Mouse (Mus musculus): ENCODE data around the gene Phtf2. TPM values are rescaled to one million over a fixed set of nuclear protein-coding genes. Genes with fewer than 3 reads are reported as not detected.

Gene Phtf2
- polyA plus RNA-seq, 1 experiment from 2014 or later, result 19.8 TPM

DNA sequence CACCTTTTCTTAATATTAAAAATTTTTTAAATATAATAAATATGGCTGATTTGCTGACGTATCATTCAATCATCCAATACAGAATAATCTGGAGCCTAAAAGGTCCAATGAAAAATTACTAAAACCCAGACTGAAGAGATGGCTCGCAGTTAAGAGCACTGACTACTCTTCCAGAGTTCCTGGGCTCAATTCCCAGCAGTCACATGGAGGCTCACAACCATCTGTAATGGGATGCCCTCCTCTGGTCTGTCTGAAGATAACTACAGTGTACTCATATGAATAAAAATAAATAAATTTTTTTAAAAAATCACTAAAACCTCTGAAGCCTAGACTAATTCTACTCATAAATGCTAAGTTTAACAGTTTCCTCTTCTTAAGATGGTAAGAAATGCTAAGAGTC is 20.0 kb downstream of the Phtf2 start:
- Histone ChIP-seq H3K27me3 (no peaks in the 10 kb centered on the region), H3K9me3 (no peaks in the 10 kb centered on the region), H3K4me1 (peaks cover 3% of the 10 kb centered on the region; the same call in 1 of the 2 replicates), H3K9ac (no peak overlapping the region), H3K27ac (no peak overlapping the region), H3K4me3 (no peak overlapping the region), H3K36me3 (no peaks in the 10 kb centered on the region), H3K4me2 (replicated peaks) (no peak overlapping the region)
- no peak for ATAC-seq (ENCODE audit: insufficient number of reproducible peaks, insufficient read depth, low FRiP score, low TSS enrichment)
- WGBS, result 93% methylated on average over 2 of the region's 2 CpGs

DNA sequence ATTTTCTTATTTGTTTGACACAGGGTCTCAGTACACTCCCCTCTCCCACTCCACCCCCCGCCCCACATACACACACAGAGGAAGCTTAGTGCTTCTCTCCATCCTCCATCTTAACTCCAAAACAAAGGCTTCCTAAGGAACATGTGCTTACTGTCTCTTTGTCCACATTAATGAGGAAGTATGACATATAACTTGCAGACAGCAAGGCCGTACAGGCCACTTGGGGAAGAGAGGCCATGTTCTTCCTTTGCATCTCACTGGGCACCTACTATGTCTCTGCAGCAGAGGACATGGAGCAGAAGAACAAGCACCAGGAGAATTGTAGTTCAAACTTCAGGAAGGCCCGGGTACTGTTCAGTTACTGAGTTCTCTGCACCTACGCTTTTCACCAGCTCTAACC is 21.4 kb downstream of the Phtf2 start:
- no peak for ATAC-seq (ENCODE audit: insufficient number of reproducible peaks, insufficient read depth, low FRiP score, low TSS enrichment)
- 91% methylated on average over 4 of the region's 4 CpGs for WGBS

DNA sequence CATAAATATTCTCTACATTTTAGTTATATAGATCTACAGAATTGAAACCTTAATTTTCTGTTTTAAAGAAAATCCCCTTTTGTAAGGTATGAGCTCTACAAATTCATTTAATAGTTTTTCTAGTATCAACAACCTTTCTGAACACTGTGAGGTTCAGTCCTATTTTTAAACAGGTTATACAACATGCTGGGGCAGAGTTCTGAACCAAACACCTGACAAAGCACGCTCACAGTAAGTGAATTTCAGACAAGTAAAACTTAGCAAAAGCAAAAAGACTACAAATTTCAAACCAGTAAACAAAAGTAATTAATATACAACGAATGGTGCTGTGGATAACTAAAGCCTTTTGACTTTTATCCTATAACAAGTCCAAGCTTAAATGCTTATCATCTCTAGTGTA is 23.5 kb downstream of the Phtf2 start:
- Histone ChIP-seq H3K4me3 (no peak overlapping the region), H3K9me3 (no peaks in the 10 kb centered on the region), H3K36me3 (no peaks in the 10 kb centered on the region), H3K27ac (no peak overlapping the region), H3K4me1 (no peaks in the 10 kb centered on the region), H3K9ac (no peak overlapping the region), H3K27me3 (no peaks in the 10 kb centered on the region), H3K4me2 (replicated peaks) (no peak overlapping the region)
- ATAC-seq (ENCODE audit: insufficient number of reproducible peaks, insufficient read depth, low FRiP score, low TSS enrichment), result no peak
- 91% methylated on average over 2 of the region's 2 CpGs for WGBS

More for the DNA sequence above, 21.4 kb downstream of the Phtf2 start:
- Histone ChIP-seq H3K9ac (no peak overlapping the region), H3K27ac (no peak overlapping the region), H3K4me3 (no peak overlapping the region), H3K27me3 (no peaks in the 10 kb centered on the region), H3K9me3 (no peaks in the 10 kb centered on the region), H3K36me3 (no peaks in the 10 kb centered on the region), H3K4me2 (replicated peaks) (no peak overlapping the region), H3K4me1 (peaks cover 3% of the 10 kb centered on the region; the same call in 1 of the 2 replicates)

DNA sequence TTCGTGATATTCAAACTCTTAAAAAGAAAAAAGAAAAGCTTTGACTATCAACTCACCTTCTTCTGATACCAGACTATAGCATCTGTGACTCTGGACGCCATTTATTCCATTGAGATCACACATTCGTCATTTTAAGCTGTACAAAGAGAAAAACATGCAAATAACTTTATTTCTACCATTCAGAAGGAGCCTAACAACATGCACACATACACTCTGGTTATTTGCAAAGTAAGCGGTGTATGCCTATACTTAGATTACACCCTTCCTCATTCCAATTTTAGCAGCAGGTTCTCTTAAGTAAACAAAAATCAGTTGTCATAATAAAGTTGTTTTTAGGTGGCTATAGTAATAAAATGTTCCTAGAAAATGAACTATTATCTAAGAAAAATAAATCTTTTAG is 26.9 kb downstream of the Phtf2 start:
- no peak for ATAC-seq (ENCODE audit: insufficient number of reproducible peaks, insufficient read depth, low FRiP score, low TSS enrichment)
- H3K27me3 ChIP-seq, result no peaks in the 10 kb centered on the region
- H3K9ac ChIP-seq, result no peak overlapping the region
- H3K36me3 ChIP-seq, result no peaks in the 10 kb centered on the region
- no peaks in the 10 kb centered on the region for H3K9me3 ChIP-seq
- H3K4me1 ChIP-seq, result peaks cover 3% of the 10 kb centered on the region; the same call in 1 of the 2 replicates
- no peak overlapping the region for H3K27ac ChIP-seq
- no peak overlapping the region for H3K4me2 ChIP-seq (replicated peaks)
- H3K4me3 ChIP-seq, result no peak overlapping the region
- 84% methylated on average over 4 of the region's 4 CpGs for WGBS

DNA sequence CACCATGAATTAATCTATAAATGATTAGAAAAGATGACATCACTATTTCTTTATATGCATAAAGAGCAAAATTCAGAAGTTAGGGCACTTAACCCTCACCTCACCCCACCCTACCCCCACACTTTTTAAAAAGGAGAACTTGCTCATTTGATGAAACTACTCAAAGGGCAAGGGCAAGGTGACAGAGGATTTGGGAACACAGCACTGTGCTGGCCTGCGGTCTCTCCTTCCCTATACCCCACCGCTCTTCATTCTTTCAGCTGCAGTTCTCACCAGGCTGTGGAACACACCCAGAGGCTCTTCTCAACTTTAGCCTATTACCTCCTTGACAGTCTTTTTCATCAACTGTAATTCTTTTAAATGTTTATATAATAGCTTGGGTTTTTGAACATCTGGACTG is 34.9 kb downstream of the Phtf2 start:
- Histone ChIP-seq H3K27ac (no peak overlapping the region), H3K4me3 (no peak overlapping the region), H3K9ac (no peak overlapping the region), H3K36me3 (no peaks in the 10 kb centered on the region), H3K27me3 (no peaks in the 10 kb centered on the region), H3K9me3 (no peaks in the 10 kb centered on the region), H3K4me2 (replicated peaks) (no peak overlapping the region), H3K4me1 (peaks cover 10% of the 10 kb centered on the region; the same call in 1 of the 2 replicates)
- ATAC-seq (ENCODE audit: insufficient number of reproducible peaks, insufficient read depth, low FRiP score, low TSS enrichment), result no peak
- WGBS, result 96% methylated on average over 2 of the region's 2 CpGs

DNA sequence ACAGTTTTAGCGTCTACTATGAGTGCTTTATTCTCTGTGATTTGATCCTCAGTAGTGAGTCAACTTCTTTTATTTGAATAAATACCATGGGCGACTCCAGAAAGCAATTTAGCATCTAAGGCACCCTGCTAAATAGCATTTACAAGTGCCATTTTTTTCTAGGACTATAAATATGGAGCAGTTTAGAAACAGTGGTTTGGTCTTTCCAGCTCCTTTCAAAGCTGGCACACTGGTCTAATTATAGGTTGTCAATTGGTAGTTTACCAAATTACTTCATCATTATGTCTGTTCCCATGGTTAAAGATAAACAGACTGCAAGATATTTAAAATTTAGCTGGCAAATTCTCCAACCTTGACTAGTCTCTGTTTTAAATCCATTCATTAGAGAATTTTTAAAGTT is 38.1 kb downstream of the Phtf2 start:
- Histone ChIP-seq H3K27ac (no peak overlapping the region), H3K9me3 (no peaks in the 10 kb centered on the region), H3K27me3 (no peaks in the 10 kb centered on the region), H3K9ac (no peak overlapping the region), H3K4me1 (0 out of 2 replicates have a peak, but pooled peaks cover 3% of the 10 kb centered on the region), H3K4me2 (replicated peaks) (no peak overlapping the region), H3K4me3 (no peak overlapping the region), H3K36me3 (no peaks in the 10 kb centered on the region)
- WGBS, result 58% methylated on average over 2 of the region's 2 CpGs
- ATAC-seq (ENCODE audit: insufficient number of reproducible peaks, insufficient read depth, low FRiP score, low TSS enrichment), result no peak

DNA sequence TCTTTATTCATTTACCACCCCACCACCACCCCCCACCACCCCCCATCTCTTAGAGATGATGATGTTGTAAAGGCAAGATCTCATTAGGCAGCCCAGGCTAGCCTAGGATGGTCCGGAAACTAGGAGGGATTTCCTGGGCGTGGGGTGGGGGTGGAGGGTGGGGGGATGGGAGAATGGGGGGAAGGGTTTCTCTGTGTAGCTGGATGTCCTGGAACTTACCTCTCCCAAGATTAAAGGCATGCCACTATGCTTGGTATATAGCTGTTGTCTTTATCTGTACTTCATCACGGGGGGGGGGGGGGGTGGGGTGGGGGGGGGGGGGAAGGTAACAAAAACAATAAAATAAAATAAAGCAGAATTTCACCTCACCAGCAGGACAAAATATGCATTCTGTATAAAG is 38.5 kb downstream of the Phtf2 start:
- ATAC-seq (ENCODE audit: insufficient number of reproducible peaks, insufficient read depth, low FRiP score, low TSS enrichment), result no peak
- Histone ChIP-seq H3K4me2 (replicated peaks) (no peak overlapping the region), H3K9ac (no peak overlapping the region), H3K36me3 (no peaks in the 10 kb centered on the region), H3K27ac (no peak overlapping the region), H3K9me3 (no peaks in the 10 kb centered on the region), H3K4me1 (0 out of 2 replicates have a peak, but pooled peaks cover 3% of the 10 kb centered on the region), H3K4me3 (no peak overlapping the region), H3K27me3 (no peaks in the 10 kb centered on the region)
- 38% methylated on average over 2 of the region's 3 CpGs for WGBS

DNA sequence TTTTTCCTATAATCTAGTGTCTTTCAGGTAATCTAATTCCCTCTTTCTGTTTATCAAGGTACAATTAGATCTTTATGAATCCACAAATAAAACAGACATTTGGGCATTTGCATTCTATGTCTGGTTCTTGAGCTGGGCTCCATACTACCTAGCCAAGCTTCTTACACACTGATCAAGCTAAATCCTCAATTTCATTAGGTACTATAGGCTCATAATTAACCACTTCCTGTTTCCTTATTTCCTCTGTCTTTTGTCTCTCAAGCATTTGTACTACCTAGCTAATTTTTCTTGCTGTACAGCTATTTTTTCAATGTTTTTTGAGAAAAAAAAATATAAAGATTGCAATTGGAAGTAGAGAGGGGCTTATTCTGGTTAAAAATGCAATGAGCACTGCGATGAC is 44.8 kb downstream of the Phtf2 start:
- H3K9ac ChIP-seq, result no peak overlapping the region
- no peak overlapping the region for H3K4me3 ChIP-seq
- H3K4me1 ChIP-seq, result no peaks in the 10 kb centered on the region
- WGBS, result 94% methylated on average over 1 of the region's 1 CpGs
- no peaks in the 10 kb centered on the region for H3K27me3 ChIP-seq
- no peak for ATAC-seq (ENCODE audit: insufficient number of reproducible peaks, insufficient read depth, low FRiP score, low TSS enrichment)
- no peak overlapping the region for H3K27ac ChIP-seq
- H3K36me3 ChIP-seq, result no peaks in the 10 kb centered on the region
- no peak overlapping the region for H3K4me2 ChIP-seq (replicated peaks)
- H3K9me3 ChIP-seq, result no peaks in the 10 kb centered on the region

DNA sequence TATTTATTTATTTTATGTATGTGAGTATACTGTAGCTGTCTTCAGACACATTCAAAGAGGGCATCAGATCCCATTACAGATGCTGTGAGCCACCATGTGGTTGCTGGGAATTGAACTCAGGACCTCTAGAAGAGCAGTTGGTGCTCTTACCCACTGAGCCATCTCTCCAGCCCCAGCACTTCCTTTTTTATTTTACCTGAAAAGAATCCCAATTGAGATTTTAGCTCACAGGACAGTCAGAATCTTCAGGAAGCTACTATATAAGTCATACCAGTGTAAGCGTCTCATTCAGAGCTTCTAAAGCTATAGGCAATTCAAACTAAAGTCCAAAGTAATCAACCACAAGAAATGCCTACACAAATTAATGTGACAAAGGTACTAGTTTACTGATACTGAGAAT is 47.5 kb downstream of the Phtf2 start:
- no peaks in the 10 kb centered on the region for H3K4me1 ChIP-seq
- no peak overlapping the region for H3K27ac ChIP-seq
- WGBS, result 92% methylated on average over 1 of the region's 1 CpGs
- H3K36me3 ChIP-seq, result no peaks in the 10 kb centered on the region
- H3K4me3 ChIP-seq, result no peak overlapping the region
- H3K4me2 ChIP-seq (replicated peaks), result no peak overlapping the region
- H3K27me3 ChIP-seq, result no peaks in the 10 kb centered on the region
- H3K9me3 ChIP-seq, result no peaks in the 10 kb centered on the region
- no peak for ATAC-seq (ENCODE audit: insufficient number of reproducible peaks, insufficient read depth, low FRiP score, low TSS enrichment)
- H3K9ac ChIP-seq, result no peak overlapping the region

DNA sequence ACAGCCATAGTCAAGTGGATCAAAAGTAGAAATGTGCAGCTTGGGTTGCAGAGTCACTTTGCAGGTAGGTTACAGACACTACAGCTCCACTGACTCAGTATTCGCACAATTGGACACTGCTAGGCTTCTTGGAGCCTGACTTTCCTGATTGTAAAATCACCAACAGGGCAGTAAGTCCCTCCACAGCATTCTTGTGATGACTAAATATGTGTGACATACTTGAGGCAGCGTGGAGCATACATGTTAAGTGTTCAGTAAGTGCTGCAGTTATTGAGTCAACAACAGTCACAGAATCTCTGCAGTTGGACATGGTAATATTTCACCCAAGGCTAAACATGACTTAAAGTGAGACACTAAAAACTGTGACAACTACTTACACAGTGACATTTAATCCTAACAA is 50.5 kb downstream of the Phtf2 start:
- H3K4me2 ChIP-seq (replicated peaks), result no peak overlapping the region
- H3K27ac ChIP-seq, result no peak overlapping the region
- H3K4me3 ChIP-seq, result no peak overlapping the region
- H3K9ac ChIP-seq, result no peak overlapping the region
- ATAC-seq (ENCODE audit: insufficient number of reproducible peaks, insufficient read depth, low FRiP score, low TSS enrichment), result no peak
- no peaks in the 10 kb centered on the region for H3K4me1 ChIP-seq
- WGBS, result 86% methylated on average over 2 of the region's 2 CpGs
- H3K27me3 ChIP-seq, result no peaks in the 10 kb centered on the region
- no peaks in the 10 kb centered on the region for H3K9me3 ChIP-seq
- no peaks in the 10 kb centered on the region for H3K36me3 ChIP-seq

DNA sequence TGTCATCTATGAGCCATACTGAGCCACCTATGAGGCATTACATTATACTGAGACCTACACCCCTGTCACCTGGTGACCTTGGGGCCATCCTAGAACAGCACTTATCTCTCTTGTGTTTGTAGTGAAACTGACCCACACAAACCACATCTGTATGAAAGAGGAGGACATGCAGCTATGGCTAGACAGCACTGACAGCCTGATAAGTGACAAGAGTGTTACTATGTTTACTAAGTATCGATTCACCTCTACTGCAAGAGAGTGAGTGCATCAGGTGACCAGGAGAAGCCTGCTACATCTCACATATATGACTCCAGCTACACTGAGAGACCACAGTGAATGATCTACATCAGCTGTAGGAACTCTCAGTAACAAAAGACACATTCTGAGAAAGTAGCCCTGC is 51.2 kb downstream of the Phtf2 start:
- Histone ChIP-seq H3K4me3 (no peak overlapping the region), H3K36me3 (no peaks in the 10 kb centered on the region), H3K4me2 (replicated peaks) (no peak overlapping the region), H3K4me1 (no peaks in the 10 kb centered on the region), H3K9me3 (no peaks in the 10 kb centered on the region), H3K9ac (no peak overlapping the region), H3K27me3 (no peaks in the 10 kb centered on the region), H3K27ac (no peak overlapping the region)
- no peak for ATAC-seq (ENCODE audit: insufficient number of reproducible peaks, insufficient read depth, low FRiP score, low TSS enrichment)
- 91% methylated on average over 1 of the region's 1 CpGs for WGBS

DNA sequence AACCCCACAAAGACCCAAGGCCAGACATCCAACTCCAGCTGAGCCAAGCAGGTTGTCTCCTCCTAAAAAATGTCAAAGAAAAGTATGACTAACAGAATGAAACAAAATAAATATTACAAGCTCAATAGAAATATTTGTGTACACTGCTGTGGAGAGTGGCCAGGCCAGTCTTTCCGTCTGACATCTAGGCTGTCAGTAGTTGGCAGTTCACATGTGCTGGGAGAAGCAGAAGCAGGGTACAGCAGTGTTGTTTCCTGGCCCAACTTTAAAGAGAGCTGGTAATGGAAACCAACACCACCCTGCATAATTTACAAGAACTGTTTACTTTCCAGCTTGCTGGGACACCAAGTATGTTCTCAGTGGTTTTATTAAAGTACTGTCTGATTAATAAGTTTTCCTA is 60.3 kb downstream of the Phtf2 start:
- no peak overlapping the region for H3K27ac ChIP-seq
- WGBS, result 70% methylated on average over 1 of the region's 1 CpGs
- no peaks in the 10 kb centered on the region for H3K4me1 ChIP-seq
- no peak for ATAC-seq (ENCODE audit: insufficient number of reproducible peaks, insufficient read depth, low FRiP score, low TSS enrichment)
- H3K9ac ChIP-seq, result no peak overlapping the region
- no peaks in the 10 kb centered on the region for H3K9me3 ChIP-seq
- no peak overlapping the region for H3K4me3 ChIP-seq
- H3K36me3 ChIP-seq, result no peaks in the 10 kb centered on the region
- no peak overlapping the region for H3K4me2 ChIP-seq (replicated peaks)
- H3K27me3 ChIP-seq, result no peaks in the 10 kb centered on the region

DNA sequence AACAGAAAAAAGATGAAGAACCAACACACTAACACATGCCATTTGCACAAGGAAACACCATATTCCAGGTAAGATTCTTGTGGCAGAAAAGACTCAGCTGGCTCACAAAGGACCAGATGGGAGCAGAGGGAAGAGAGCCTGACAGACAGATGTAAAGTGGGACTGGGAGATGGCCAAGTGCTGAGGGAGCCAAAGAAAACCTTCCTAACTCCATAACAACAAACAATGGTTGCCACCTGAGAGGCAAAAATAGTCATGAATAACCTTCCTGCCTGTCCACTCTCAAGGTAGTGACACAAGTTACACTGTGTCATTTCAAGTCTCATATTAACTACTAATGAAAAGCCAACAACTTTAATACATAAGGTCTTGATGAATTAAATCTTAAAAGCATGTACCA is 60.8 kb downstream of the Phtf2 start:
- Histone ChIP-seq H3K27me3 (no peaks in the 10 kb centered on the region), H3K4me2 (replicated peaks) (no peak overlapping the region), H3K4me1 (no peaks in the 10 kb centered on the region), H3K36me3 (no peaks in the 10 kb centered on the region), H3K27ac (no peak overlapping the region), H3K9me3 (no peaks in the 10 kb centered on the region), H3K9ac (no peak overlapping the region), H3K4me3 (no peak overlapping the region)
- ATAC-seq (ENCODE audit: insufficient number of reproducible peaks, insufficient read depth, low FRiP score, low TSS enrichment), result no peak

All from embryonic facial prominence, embryonic 12.5 days (tissue).